Mouse (Mus musculus) heart, adult 10 weeks (tissue): ENCODE data around the gene Gm6904. TPM values are rescaled to one million over a fixed set of nuclear protein-coding genes. Genes with fewer than 3 reads are reported as not detected.

ENCODE experiments used
- polyA plus RNA-seq: library from polyadenylated mRNA; stranded (reverse); fragments of 350-450 nt; fragmentation: Illumina TruSeq; extraction: RNeasy Lipid Tissue Mini Kit (QIAGEN cat#74804); gene quantifications from one replicate; pipeline ENCODE4 v1.2.3, GENCODE M21; 2014; ENCODE audit warnings: low read depth, low replicate concordance

The Gm6904 gene
- not detected for polyA plus RNA-seq

GRCm38 (mm10) chr14:59260056-59260455, at the start of gene Gm6904:
Gm6904 (minus strand) TSS chr14:59260216.

GRCm38 (mm10) chr14:59297391-59297790, 37.4 kb upstream of the Gm6904 start, which contains the start of gene Phf11a:
Phf11a (minus strand) TSS chr14:59297522.

GRCm38 (mm10) chr14:59200711-59201603, 59.1 kb downstream of the Gm6904 start, which contains the start of gene Rcbtb1:
Rcbtb1 (plus strand) TSS chr14:59201209.

Other genes with a start within 250 kb of the Gm6904 start
- gene 1700129C05Rik, start 117.3 kb downstream of the Gm6904 start, polyA plus RNA-seq, result not detected
- not detected for gene Gm5142, start 81.5 kb downstream of the Gm6904 start, polyA plus RNA-seq
- gene Rcbtb1, start 59.0 kb downstream of the Gm6904 start, polyA plus RNA-seq, result 10.1 TPM
- gene Phf11a, start 37.3 kb upstream of the Gm6904 start, polyA plus RNA-seq, result not detected
- gene Phf11b, start 81.1 kb upstream of the Gm6904 start, polyA plus RNA-seq, result 1.2 TPM
- gene Phf11d, start 105.3 kb upstream of the Gm6904 start, polyA plus RNA-seq, result 12.8 TPM
- gene Phf11c, start 135.2 kb upstream of the Gm6904 start, polyA plus RNA-seq, result 0.37 TPM
- 4.5 TPM for gene Setdb2, start 180.7 kb upstream of the Gm6904 start, polyA plus RNA-seq
- 19.5 TPM for gene Cab39l, start 180.8 kb upstream of the Gm6904 start, polyA plus RNA-seq